Mouse (Mus musculus): ENCODE measurements around the gene Acot7.
A peak's percentile ranks its signal among the peaks of the same experiment; 100 is the strongest.

Acot7 gene

DNA sequence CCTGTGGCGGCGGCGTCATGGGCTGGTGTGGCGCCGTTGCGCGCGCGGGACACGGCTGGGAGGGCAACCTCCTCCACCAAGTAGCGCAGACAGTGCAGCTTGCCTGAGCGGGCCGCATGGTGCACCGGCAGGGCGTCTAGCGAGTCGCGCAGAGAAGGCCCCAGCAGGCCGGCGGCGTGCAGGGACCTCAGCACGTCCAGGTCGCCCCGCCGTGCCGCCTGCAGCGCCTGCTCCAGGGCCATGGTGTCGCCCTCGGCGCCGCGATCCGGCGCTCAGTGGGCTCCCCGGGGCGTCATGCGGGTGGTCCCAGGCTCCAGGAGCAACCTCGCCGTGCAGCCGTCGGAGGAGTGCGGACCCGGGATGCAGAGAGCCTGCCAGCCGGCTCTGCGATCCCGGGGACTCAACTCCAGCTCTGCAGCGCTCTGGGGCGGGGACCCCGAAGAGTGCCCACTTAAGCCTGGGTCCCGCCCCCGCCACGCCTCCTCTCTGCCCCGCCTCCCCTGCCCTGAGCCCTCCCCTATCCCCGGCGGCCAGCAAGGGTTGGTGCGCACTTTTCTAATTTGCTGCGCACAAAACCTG lies 25.9 kb upstream of the Acot7 start, which contains the start of gene Espn:
Gene Espn, minus strand, starts transcription at position 406 of the 579 bp plus-strand sequence.
- no peak for DNase-seq

DNA sequence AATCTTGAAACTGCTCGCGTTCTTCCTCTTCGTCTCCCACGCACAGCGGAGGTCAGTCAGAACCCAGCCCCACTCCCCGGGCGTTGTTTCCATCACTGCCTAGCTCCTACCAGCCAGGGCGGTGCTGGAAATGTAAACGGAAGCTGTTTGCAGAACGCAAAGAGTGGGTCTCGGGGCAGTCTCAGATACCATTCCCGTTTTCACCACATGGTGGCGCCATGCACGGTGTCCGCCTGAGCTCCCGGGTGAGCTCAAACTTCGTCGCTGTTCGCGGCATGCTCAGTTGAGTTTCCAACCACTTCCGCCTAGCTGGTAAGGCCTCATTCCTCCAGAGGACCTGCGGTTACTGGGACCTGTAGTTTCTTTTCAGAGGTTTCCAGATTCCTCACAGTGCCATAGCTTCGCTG lies 24.2 kb upstream of the Acot7 start:
- DNase-seq: peak; percentile 55

DNA sequence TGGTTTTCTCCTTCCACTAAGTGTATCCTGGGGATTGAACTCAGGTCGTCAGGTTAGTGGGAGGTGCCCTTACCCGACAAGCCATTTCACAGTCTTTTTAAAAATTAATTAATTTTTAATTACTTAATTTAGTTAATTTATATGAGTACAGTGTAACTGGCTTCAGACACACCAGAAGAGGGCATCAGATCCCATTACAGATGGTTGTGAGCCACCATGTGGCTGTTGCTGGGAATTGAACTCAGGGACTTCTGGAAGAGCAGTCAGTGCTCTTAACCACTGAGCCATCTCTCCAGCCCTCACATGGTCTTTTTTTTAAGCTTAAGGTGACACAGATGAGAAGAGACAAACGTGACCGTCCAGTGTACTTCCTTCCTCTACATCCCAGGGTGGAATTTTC lies 22.9 kb upstream of the Acot7 start:
- DNase-seq: no peak

DNA sequence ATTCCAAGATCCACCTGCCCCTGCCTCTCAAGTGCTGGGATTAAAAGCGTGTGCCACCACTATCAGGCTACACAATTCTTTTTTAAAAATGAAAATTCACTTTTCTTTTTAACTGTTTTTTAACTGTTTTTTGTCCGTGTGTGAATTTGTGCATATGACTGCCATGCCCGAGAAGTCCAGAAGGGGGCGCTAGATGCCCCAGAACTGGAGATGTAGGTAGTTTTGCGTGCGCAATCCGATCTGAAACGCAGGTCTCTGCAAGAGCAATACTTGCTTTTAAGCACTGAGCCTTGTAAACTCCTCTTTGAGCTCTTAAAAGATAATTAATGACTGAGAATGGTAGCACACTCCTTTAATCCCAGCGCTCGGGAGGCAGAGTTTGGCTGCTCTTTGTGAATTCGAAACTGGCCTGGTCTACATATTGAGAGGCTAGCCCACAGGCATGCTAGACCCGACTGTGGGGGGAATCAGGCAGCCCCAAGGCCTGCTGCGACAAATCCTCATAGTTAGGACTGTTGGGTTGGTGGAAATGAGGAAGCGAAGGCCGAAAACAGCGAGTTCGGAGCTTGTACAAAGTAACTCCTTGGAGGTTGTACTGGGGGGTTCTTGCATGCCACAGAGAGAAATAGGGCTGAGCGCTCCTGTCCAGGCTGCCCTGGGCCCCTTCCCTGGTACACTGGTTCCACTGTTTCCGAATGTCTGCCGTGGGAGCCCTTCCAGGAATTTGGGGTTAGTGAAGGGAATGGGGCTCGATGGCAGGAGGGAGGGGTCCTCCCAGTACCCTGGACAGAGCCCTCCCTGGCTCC lies 20.0 kb upstream of the Acot7 start:
- peak; percentile 61 for DNase-seq

DNA sequence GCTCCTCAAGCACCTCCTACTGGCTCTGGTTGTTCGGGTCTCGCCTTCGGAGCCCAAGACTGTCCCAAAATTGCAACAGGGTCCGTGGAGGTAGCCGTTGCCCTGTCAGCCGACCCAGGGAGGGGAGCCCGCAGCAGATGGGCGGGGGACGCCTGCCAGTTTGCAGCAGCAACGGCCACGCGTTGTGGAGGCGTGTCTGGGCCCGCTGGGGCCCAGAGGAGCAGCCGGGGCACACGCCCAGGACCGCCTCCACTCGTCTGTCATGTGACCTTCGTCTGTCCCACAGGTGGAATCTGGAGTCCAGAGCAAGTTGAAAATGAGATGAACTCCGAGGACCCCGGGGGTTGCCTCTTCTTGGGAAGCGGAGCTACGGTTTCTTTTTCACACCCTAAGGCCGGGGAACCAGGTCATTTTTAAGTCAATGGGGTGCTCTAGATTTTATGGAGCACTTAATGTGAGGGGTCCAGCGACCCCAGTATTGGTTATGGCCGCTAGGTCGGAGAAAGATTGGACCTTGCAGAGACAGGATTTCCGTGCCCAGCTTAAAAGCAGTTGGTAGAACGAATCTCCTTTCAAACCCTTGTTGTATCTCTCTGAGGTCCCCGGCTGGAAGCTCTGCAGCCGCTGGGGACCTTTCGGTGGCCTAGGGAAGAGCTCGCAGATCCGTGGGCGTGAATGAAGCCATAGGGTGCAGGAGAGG lies 19.2 kb upstream of the Acot7 start, which contains the start of gene Hes2:
Gene Hes2, plus strand, starts transcription at position 283 of the 700 bp plus-strand sequence.
- no peak for DNase-seq

DNA sequence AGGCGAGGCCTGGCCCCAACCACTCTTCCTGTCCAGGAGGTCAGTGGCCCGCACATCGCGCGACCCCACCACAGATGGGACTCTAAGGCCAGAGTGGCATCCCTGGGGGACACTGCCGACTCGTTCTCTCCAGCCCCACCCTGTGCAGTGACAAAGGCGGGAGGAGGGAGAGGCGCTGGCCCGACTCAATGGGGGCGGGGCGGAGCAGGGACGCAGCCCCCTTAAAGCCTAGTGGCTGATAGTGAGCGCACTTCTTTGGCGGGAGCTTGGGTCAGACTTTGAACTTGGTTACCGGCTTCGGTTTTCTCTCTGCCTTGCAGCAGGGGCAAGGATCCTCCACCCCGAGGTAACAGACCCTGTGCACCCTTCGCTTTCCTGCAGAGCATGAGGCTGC lies 18.7 kb upstream of the Acot7 start:
- DNase-seq: no peak

DNA sequence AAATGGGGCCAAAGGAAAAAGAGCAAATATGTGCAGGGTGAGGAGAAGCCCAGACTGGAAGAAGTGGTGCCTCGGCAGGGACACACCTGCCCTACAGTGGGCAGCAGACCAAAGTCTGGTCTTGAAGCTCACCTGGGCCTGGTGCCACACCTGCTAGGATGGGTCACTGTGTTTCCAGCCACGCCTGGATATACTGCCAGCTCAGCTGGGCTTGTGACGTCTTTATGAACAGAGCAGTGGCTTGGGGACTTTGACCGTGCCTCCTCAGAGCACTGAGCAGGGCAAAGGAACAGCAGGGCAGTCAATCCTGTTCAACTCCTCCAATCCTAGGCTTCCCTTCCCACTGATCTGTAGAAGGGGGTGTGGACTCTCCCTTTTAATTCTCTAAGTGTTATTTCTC lies 17.2 kb upstream of the Acot7 start:
- DNase-seq: no peak

DNA sequence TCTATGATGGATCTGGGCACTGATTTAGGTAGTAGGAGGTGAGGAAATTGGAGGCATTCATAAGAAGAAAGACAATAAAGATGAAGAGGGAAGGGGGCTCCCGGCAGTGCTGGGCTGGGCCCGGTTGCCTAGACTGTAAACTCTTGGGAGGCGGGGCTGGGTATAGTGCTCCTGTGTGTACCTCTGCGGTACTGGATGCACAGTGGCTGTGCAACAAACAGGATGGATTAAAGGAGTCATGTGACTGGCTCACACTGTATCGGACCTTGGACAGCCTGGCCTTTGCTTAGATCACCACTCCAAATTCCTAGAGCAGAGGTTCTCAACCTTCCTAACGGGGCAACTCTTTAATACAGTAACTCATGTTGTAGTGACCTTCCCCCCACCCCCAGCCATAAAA lies 16.3 kb upstream of the Acot7 start:
- DNase-seq: no peak

DNA sequence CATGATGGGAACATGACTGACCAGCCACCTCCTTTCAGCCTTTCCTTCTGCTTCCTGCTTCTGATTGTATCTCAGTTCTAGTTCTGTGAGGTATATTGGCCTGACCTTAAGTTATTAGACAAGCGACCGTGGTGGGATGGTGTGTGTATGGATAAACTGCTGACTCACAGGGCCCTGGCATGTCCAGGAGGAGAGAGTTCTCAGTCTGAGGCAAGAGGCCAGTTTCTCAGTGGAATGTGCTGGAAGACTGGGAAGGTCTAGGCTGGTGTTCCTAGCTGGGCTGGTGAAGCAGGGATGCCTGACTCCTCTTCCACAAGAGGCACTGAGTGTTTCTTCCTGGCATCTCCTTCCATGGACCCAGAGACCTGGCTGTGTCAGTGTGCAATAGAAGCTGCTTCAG lies 15.2 kb upstream of the Acot7 start:
- no peak for DNase-seq

DNA sequence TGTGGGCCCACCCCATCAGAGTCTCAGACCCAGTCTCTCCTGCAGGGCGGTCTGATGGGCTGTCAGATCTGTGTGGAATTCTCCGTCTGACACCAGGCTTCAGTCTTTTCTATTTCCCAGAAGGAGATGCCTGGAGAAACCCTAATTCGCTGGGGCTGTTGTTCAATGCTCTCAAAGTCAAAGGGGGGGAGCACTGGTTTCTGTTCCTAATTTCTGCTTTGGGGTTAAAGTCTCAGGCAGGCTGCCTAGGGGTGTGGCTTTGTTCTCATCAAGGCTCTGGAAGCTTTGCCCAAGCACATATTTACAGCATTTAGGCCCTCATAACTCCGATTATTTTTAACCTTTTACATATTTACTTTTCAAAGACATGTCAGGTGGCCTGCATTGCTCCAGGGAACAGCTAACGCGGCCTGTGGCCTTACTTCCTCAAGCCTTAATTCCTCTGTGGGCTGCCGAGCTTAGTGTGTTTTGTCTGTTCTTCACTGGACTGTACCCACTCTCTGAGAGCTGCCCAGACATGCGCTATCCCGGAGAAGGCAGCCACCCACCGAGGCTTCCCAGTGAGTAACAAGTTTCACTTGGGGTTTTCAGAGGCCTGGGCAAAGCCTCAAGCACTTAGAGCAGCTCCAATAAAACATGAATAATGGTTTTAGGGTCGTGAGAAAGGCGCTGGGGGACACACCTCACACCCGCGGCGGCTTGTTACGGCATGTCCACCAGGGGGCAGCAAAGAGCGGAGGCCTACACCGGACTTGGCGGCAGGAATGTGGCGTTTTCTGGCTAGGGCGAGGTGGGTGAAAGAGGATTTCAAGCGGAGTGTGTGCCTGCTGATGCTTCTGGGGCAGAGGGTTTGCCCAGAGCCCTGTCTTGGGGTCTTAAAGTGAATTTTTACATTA lies 12.7 kb upstream of the Acot7 start:
- DNase-seq: peak; percentile 69

DNA sequence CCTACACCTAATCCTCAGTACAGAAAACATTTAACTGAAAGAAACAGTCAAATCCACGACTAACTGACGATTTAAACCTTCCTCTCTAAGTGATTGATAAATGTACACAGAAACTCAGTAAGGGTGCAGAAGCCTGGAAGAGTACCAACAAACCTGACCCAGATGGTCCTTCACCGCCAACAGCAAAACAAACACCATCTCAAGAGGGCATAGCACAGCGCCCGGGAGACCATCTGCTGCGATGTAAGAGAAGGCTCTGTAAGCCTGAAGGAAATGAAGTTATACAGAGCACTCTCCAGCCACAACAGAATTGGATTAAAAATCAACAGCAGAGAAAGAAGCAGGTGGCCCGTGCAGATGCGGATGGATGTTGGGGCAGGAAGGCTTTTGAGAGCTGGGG lies 9.9 kb upstream of the Acot7 start:
- DNase-seq: peak; percentile 32

DNA sequence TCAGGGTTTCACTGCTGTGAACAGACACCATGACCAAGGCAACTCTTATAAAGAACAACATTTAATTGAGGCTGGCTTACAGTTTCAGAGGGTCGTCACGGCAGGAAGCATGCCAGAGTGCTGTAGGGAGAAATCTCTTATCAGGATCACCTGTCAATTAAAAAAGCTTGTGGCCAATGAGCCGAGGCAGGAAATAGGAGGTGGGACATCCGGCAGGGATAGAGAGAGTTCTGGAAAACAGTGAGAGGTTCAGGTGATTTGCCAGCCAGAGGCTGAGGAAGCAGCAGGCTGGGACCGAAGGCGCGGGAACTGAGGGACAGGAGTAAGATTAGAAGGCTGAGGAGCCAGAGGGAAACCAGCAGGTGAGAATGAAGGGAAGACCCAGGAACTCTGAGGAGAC lies 8.8 kb upstream of the Acot7 start:
- no peak for DNase-seq

DNA sequence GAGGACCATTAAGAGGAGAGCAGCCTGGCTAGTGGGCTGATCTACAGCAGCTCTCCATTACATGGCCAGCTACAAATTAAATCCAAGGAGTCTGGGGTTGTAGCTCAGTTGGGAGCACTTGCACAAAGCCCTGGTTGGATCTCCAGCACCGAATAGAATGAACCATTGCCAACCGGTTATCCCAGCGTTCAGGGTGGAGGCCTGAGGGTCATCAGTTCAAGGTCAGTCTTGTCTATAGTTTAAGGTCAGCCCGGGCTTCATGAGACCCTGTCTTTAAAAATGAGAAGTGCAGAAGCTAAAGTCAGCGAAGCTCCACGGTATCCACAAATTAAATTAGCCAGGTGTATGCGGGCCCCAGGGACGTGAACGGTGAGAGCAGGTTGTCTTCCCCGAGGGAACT lies 7.6 kb upstream of the Acot7 start:
- DNase-seq: no peak

DNA sequence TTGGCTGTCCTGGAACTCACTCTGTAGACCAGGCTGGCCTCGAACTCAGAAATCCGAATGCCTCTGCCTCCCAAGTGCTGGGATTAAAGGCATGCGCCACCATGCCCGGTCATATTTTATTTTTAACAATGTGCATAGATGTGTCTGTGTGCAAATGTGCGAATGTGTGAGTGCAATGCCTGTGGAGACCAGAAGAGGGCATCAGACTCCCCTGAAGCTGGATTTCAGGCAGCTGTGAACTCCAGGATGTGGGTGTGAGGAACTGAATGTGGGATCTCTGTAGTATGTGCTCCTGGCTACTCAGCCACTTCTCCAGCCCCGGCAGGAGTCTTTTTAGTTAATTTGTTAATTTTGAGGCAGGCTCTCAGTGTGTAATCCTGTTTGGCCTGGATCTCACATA lies 6.4 kb upstream of the Acot7 start:
- no peak for DNase-seq

DNA sequence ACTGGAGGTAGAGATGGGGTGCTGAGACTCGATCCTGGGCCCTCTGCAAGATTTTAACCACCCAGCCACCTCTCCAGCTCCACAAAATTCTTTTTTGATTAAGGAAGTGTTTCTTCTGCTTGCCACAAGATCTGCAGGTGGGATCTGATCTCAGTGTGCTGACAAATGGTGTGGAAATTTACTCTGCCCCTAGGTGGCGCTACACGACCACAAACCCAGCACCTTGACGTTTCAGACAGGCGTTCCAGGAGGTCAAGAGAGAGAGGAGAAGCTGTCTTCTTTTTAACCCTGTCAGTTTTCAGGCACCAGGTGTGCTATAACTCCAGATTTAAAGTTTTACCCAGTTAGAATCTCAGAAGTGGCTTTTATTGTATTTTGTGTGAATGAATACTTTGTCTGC lies 4.9 kb upstream of the Acot7 start:
- peak; percentile 90 for DNase-seq

DNA sequence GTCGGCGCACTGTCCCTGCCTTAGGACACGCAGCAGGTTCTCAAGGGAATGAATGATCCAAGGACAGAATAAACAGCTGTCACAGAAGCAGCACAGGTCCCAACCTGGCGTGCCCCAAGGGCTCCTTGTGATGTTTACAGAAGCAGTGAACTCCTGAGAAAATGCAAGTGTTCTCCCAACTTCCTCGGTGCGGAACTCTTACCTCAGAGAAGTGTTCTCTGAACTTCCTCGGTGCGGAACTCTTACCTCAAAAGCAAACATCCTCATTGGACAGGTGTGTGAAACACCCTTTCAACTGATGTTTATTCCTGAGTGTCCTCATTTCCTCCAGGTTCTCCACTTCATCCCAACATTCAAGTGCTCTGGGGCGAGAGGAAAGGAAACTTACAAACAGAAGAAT lies 4.0 kb upstream of the Acot7 start:
- no peak for DNase-seq

DNA sequence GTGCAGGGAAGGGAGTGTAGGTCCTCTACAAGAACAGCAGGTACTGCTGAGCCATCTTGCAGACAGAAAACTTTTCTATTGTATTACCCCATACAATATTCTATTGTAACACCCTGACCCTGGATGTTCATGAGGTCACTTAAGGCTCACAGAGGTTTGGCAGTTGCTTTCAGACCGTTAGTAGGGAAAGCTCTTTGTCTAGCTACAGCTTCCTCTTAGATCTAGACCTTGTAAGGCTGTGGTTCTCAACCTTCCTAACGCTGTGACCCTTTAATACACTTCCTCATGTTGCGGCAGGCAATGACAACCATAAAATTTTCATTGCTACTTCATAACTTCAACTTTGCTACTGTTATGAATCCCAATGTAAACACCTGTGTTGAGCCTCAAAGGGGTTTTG lies 1.3 kb upstream of the Acot7 start:
- DNase-seq: no peak

DNA sequence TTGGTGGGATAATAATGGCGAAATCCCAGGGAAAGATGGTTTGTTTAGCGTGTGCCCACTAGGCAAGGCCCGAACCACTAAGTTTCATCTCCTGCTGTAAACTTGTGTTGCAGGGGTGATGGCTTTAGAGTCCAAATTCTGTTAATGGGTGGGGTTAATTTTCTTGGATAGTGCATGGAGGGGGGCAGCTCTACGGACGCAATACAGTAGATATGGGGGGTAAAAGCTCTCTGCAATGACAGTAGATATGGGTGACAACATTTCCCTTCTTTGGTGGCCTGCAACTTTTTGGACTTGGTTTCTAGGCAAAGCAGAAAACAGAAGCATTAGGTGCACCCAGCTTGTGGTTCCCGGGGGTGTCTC lies 779 bp upstream of the Acot7 start:
- DNase-seq: peak; percentile 48

DNA sequence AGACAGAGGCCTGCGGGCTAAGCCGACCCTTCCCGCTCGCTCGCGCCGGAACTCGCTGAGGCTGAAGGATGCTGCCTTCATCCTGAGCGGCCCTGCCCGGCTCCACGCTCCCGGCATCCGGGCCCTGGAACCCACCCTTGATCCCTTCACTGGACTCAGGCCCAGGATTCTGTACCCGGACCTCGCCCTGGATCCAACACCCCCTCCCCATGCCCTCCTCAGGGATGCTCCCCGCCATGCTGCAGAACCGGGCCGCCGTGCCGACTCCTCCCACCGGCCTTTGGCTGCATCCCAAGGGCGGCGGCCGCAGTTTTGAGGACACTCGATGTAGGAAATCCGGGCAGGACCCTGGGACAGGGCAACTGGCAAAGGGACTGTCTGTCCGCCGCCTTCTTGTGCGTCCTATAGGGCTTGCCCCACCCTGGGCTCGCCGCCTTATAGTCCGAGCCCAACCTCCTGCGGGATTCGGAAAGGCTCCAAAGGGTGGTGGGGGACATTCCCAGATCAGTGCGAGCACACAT lies 470 bp downstream of the Acot7 start:
- peak; percentile 80 for DNase-seq

DNA sequence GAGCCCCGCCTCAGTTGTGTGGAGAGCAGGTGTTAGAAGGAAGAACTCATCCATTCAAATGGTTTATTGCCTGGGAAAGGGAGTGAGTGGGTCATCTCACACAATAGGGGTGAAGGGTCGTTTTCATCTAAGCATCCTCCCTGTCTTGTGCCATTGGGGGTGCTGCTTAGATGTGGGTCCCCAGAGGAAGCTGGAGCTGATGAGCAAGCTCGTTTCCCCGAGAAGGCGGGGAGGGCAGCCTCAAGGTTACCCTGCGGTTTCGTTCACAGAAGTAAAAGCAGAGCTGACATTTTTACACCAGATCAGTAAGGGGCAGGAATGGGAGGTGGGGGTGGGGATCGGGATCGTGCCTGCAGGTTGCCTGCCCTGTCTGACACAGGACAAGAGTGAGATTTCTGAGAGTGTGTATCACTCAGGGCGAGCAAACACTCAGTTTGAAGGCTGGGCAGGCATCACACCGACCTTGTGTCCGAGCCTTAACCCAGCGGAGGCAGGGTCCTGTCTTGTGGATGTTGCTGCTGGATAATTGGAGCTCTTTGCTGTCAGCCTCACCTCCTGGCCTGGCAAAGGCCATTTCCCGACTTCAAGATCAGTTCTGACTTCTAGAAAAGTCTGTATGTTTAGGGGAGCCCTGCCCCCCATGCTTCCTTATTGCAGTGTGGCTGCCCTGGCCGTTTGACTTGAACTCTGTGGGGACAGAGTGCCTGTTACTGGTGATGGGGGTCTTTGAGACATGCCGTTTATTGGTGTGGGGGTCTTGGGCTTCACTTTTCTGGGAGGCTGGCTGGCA lies 1.2 kb downstream of the Acot7 start:
- peak; percentile 67 for DNase-seq

DNA sequence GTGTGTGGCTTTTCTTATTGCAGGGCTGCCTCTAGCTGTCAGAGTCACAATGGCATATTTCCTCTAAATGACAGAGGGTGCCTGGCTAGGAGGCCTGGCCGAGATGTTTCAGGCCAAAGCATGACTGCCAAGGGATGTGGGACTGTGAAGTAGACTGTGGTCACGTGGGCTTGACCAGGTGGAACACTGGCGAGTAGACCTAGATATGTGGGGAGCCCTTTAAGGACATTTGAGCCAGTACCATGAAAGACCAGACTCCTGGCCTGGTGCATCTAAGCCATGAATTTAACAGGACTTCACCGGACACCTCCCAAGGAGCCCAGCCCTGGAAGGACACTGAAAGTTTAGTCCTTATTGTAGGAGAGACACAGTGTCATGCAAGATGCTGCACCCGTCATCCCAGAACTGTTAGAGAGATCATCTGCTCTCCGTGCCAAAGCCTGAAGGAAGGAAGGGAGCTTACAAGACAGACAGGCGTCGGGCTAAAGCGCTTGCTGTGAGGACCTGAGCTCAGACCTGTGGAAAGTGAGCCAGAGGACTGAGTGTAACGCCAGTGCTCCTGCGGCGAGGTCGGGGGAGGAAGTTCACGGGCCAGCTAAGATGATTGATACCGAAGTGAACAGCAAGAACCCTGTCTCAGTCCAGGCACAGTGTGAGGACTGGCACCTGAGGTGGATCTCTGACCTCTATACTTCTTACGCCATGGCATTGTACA lies 2.2 kb downstream of the Acot7 start:
- DNase-seq: peak; percentile 91

Measured in cerebellum, adult 9-10 months (tissue).